Mouse (Mus musculus): ENCODE data around the gene Abcb1b.

DNA sequence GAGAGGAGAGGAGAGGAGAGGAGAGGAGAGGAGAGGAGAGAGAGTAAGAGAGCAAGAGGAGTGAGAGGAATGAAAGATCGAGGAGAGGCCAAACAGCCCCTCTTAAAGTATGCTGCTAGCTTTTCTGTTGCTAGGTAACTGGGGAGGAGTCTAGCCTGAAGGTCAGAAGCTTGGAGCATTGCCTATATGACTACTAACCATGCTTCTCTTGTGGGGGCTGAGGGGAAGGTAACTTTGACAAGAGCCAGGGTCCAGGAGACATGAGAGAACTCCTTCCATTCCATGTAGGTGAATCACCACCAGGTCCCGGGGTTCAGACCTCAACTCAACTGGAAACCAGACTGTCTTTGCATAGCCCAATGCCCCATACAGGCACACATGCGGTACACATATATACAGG is 25.1 kb upstream of the Abcb1b start:
- TF ChIP-seq CTCF (IDR thresholded peaks at IDR 0.05; ENCODE audit: low read depth, low read length) (no peak), POLR2A (IDR thresholded peaks at IDR 0.05; ENCODE audit: extremely low read depth, insufficient read depth, low read length) (no peak)
